Mouse (Mus musculus) urinary bladder, postnatal 4 days (tissue): ENCODE data around the gene Olfr497.

Experiments
- DNase-seq, 2 experiments: peaks; one replicate each; pipeline ENCODE4 v3.0.0; 2021 to 2022; ENCODE audit warnings: low spot score in 2 of 2

Olfr497 gene

GRCm38 (mm10) chr7:108420121-108420520, at the start of gene Olfr497:
TSS of gene Olfr497 (plus strand) at chr7:108420421.
- DNase-seq = no peak

- no peak for DNase-seq
Observed at GRCm38 (mm10) chr7:108392867-108393266, 27.4 kb upstream of the Olfr497 start, which contains the start of gene Olfr495. TSS of gene Olfr495 (plus strand) at chr7:108393167.

- DNase-seq = no peak
Observed at GRCm38 (mm10) chr7:108465026-108465425, 44.8 kb downstream of the Olfr497 start, which contains the start of gene Olfr498. TSS of gene Olfr498 (plus strand) at chr7:108465326.
